Comparison of ENCODE assay signal across 11 mouse cellular contexts in genomic region chr4:150557976-150558375, GRCm38 (mm10).
DNase-seq lines count a peak whose midpoint lies in the region; ATAC-seq and TF ChIP-seq lines count a peak whose summit lies in the region.
"Had no signal": no experiment of that assay in that cellular context is flagged by ENCODE, and none has a peak within 500 bp of the region (broad histone marks: within the 10 kb centered on the region; RNA-seq: fewer than 3 reads in every experiment).

No protein-coding gene starts in this region.

- no peak overlapping the region for H3K4me2 ChIP-seq in kidney, postnatal 0 days (ENCODE audit: low read length)
- H3K4me2 ChIP-seq in hindbrain, postnatal 0 days (ENCODE audit: low read depth, low read length), result no peak overlapping the region
- H3K4me2 ChIP-seq: liver, embryonic 15.5 days had no signal

- no peak overlapping the region for H3K9ac ChIP-seq in kidney, postnatal 0 days (ENCODE audit: low read depth, low read length)
- no peak overlapping the region for H3K9ac ChIP-seq in hindbrain, postnatal 0 days (replicated peaks; ENCODE audit: low read length)
- H3K9ac ChIP-seq: liver, embryonic 15.5 days had no signal

- H3K27ac ChIP-seq in kidney, postnatal 0 days, result peak overlapping the region; percentile 25; the same call in 1 of the 2 replicates
- no peak overlapping the region for H3K27ac ChIP-seq in kidney, adult 2 months (ENCODE audit: insufficient read depth, low read depth, low read length)
- peak overlapping the region; percentile 94 for H3K27ac ChIP-seq in hindbrain, postnatal 0 days
- H3K27ac ChIP-seq in olfactory bulb, adult 2 months (ENCODE audit: insufficient read depth, low read depth, low read length), result peak overlapping the region; percentile 79; the same call in 1 of the 2 replicates
- H3K27ac ChIP-seq: liver, embryonic 15.5 days had no signal

- TF ChIP-seq POLR2A in kidney, adult 2 months (IDR thresholded peaks at IDR 0.05; ENCODE audit: low read depth, low read length), result no peak
- TF ChIP-seq POLR2A in olfactory bulb, adult 2 months (IDR thresholded peaks at IDR 0.05; ENCODE audit: insufficient read depth, low read depth, low read length), result no peak

- H3K9me3 ChIP-seq in kidney, postnatal 0 days (replicated peaks; ENCODE audit: low read length), result no peaks in the 10 kb centered on the region
- H3K9me3 ChIP-seq in G1E (replicated peaks), result 0 out of 2 replicates have a peak, but pooled peaks cover 3% of the 10 kb centered on the region
- H3K9me3 ChIP-seq in hindbrain, postnatal 0 days (ENCODE audit: low read length), result no peaks in the 10 kb centered on the region
- H3K9me3 ChIP-seq: liver, embryonic 15.5 days had no signal

- no peaks in the 10 kb centered on the region for H3K27me3 ChIP-seq in kidney, postnatal 0 days (ENCODE audit: insufficient read depth, low read length)
- H3K27me3 ChIP-seq in kidney, adult 2 months (replicated peaks; ENCODE audit: control insufficient read depth, insufficient read depth, low read length), result no peaks in the 10 kb centered on the region
- no peaks in the 10 kb centered on the region for H3K27me3 ChIP-seq in G1E (ENCODE audit: insufficient read depth, low read length)
- no peaks in the 10 kb centered on the region for H3K27me3 ChIP-seq in hindbrain, postnatal 0 days (ENCODE audit: insufficient read depth, low read length)
- H3K27me3 ChIP-seq: liver, embryonic 15.5 days had no signal

- 13% methylated on average over 1 of the region's 1 CpGs for WGBS in kidney, postnatal 0 days
- WGBS in kidney, adult 2 months, result 45% methylated on average over 1 of the region's 1 CpGs
- 28% methylated on average over 1 of the region's 1 CpGs for WGBS in hindbrain, postnatal 0 days
- 57% methylated on average over 1 of the region's 1 CpGs for WGBS in olfactory bulb, adult 2 months

- no peak overlapping the region for H3K4me3 ChIP-seq in kidney, postnatal 0 days (replicated peaks; ENCODE audit: low read depth, low read length)
- H3K4me3 ChIP-seq in kidney, adult 2 months (ENCODE audit: insufficient read depth, low read depth, low read length), result no peak overlapping the region
- H3K4me3 ChIP-seq in G1E (ENCODE audit: low read depth, low read length), result no peak overlapping the region
- H3K4me3 ChIP-seq in hindbrain, postnatal 0 days (ENCODE audit: low read length), result no peak overlapping the region
- no peak overlapping the region for H3K4me3 ChIP-seq in olfactory bulb, adult 2 months (ENCODE audit: insufficient read depth, low read depth, low read length)
- H3K4me3 ChIP-seq: liver, embryonic 15.5 days had no signal

- no peak for ATAC-seq in kidney, postnatal 0 days (replicated peaks; ENCODE audit: low FRiP score, low read depth)
- ATAC-seq in G1E (ENCODE audit: extremely low read depth, insufficient number of reproducible peaks, low FRiP score, poor library complexity, severe bottlenecking), result peak; percentile 24; the same call in 1 of the 2 replicates
- ATAC-seq in hindbrain, postnatal 0 days, result no peak

- peaks cover 23% of the 10 kb centered on the region for H3K4me1 ChIP-seq in kidney, postnatal 0 days (replicated peaks; ENCODE audit: insufficient read depth, low read length)
- H3K4me1 ChIP-seq in kidney, adult 2 months (ENCODE audit: control insufficient read depth, insufficient read depth, low read length), result peaks cover 12% of the 10 kb centered on the region
- peaks cover 74% of the 10 kb centered on the region for H3K4me1 ChIP-seq in G1E (ENCODE audit: insufficient read depth, low read depth, low read length)
- peaks cover 17% of the 10 kb centered on the region for H3K4me1 ChIP-seq in hindbrain, postnatal 0 days (ENCODE audit: insufficient read depth, low read length)
- peaks cover 17% of the 10 kb centered on the region for H3K4me1 ChIP-seq in olfactory bulb, adult 2 months (ENCODE audit: control insufficient read depth, insufficient read depth, low read length)

- TF ChIP-seq CTCF in kidney, postnatal 0 days (IDR thresholded peaks at IDR 0.05; ENCODE audit: low read depth), result no peak
- no peak for TF ChIP-seq CTCF in kidney, adult 2 months (conservative IDR thresholded peaks at IDR 0.05; ENCODE audit: insufficient read depth, insufficient read length, low read depth, low read length)
- TF ChIP-seq CTCF in G1E (IDR thresholded peaks at IDR 0.05; ENCODE audit: low read depth, low read length), result no peak
- no peak for TF ChIP-seq CTCF in hindbrain, postnatal 0 days (IDR thresholded peaks at IDR 0.05; ENCODE audit: low read depth)
- no peak for TF ChIP-seq CTCF in olfactory bulb, adult 2 months (IDR thresholded peaks at IDR 0.05; ENCODE audit: insufficient read depth, low read depth, low read length)

- no peak for DNase-seq in kidney, postnatal 0 days (ENCODE audit: low spot score)
- no peak for DNase-seq in kidney, adult 2 months
- DNase-seq in G1E (ENCODE audit: low spot score), result no peak
- DNase-seq in hindbrain, postnatal 0 days (ENCODE audit: low spot score), result no peak
- DNase-seq in cerebellum, adult 9-11 months, result no peak
- no peak for DNase-seq in urinary bladder, postnatal 25 days (ENCODE audit: low spot score)
- DNase-seq in layer of hippocampus, adult 11-12 months (ENCODE audit: low spot score), result no peak
- DNase-seq: kidney, adult 9 months; right cerebral cortex, postnatal 14 days had no signal

- no peaks in the 10 kb centered on the region for H3K36me3 ChIP-seq in kidney, postnatal 0 days (ENCODE audit: insufficient read depth, low read length)
- no peaks in the 10 kb centered on the region for H3K36me3 ChIP-seq in kidney, adult 2 months (ENCODE audit: control insufficient read depth, insufficient read depth, low read length)
- peaks cover 60% of the 10 kb centered on the region for H3K36me3 ChIP-seq in G1E (replicated peaks)
- no peaks in the 10 kb centered on the region for H3K36me3 ChIP-seq in hindbrain, postnatal 0 days (ENCODE audit: insufficient read depth, low read length)
- H3K36me3 ChIP-seq: liver, embryonic 15.5 days had no signal
